Mouse (Mus musculus): ENCODE measurements around the gene Mast4. TPM values are rescaled to one million over a fixed set of nuclear protein-coding genes. Genes with fewer than 3 reads are reported as not detected.

The Mast4 gene
- total and polyA plus RNA-seq, 3 experiments: 0.99 to 7.4 (median 6.1) TPM

- H3K27ac ChIP-seq (ENCODE audit: insufficient read depth, low read depth): no peak overlapping the region
- H3K79me2 ChIP-seq (replicated peaks; ENCODE audit: control insufficient read depth, extremely low read depth, insufficient read depth, poor library complexity, severe bottlenecking): no peaks in the 10 kb centered on the region
- in situ Hi-C loops (cut with MboI; ENCODE audit: low pct_ligation_motif_present, low pct_unique_long_range_greater_than_20kb, low sequenced_read_pairs) (no loop called here), dilution Hi-C loops (cut with MboI; ENCODE audit: extremely low pct_ligation_motif_present, extremely low pct_unique_long_range_greater_than_20kb, low sequenced_read_pairs) (no loop called here)
- H3K9me3 ChIP-seq (replicated peaks; ENCODE audit: low read length): no peaks in the 10 kb centered on the region
- TF ChIP-seq NELFE (IDR thresholded peaks at IDR 0.05; ENCODE audit: low read depth, low read length): no peak
- TF ChIP-seq EP300 (IDR thresholded peaks at IDR 0.05; ENCODE audit: low read length): no peak
- TF ChIP-seq MYC (IDR thresholded peaks at IDR 0.05; ENCODE audit: low read depth, low read length): no peak
- no peak for TF ChIP-seq ZC3H11A (IDR thresholded peaks at IDR 0.05; ENCODE audit: low read depth, low read length)
- TF ChIP-seq CTCF (conservative IDR thresholded peaks at IDR 0.05 in 1 of 2, IDR thresholded peaks at IDR 0.05 in 1 of 2; ENCODE audit: low read depth in 2 of 2, low read length in 2 of 2): no peak
- no peak for TF ChIP-seq MAX (IDR thresholded peaks at IDR 0.05; ENCODE audit: low read length)
- TF ChIP-seq CHD1 (IDR thresholded peaks at IDR 0.05; ENCODE audit: low read depth, low read length): no peak
- TF ChIP-seq MEF2A (IDR thresholded peaks at IDR 0.05; ENCODE audit: borderline replicate concordance, low read depth, low read length): no peak
- no peak for TF ChIP-seq GABPA (IDR thresholded peaks at IDR 0.05; ENCODE audit: insufficient replicate concordance, low read depth, low read length)
- no peak for TF ChIP-seq HCFC1 (IDR thresholded peaks at IDR 0.05; ENCODE audit: low read depth, low read length)
- TF ChIP-seq RCOR1 (conservative IDR thresholded peaks at IDR 0.05; ENCODE audit: low read depth, low read length): no peak
- no peak for TF ChIP-seq ZMIZ1 (IDR thresholded peaks at IDR 0.05; ENCODE audit: low read depth, low read length)
- no peak for TF ChIP-seq MAFK (IDR thresholded peaks at IDR 0.05; ENCODE audit: insufficient replicate concordance, low read length)
- no peak overlapping the region for H3K4me3 ChIP-seq (replicated peaks in 1 of 3; ENCODE audit: low read depth in 2 of 3, low read length in 2 of 3, poor library complexity in 1 of 3)
- no peak for DNase-seq (ENCODE audit: extremely low read depth)
- H3K4me2 ChIP-seq (ENCODE audit: insufficient read depth, low read depth, poor library complexity, severe bottlenecking): no peak overlapping the region
- no peaks in the 10 kb centered on the region for H3K36me3 ChIP-seq (replicated peaks in 1 of 2; ENCODE audit: control insufficient read depth in 1 of 2, insufficient read depth in 1 of 2, low read length in 1 of 2)
- no peaks in the 10 kb centered on the region for H3K27me3 ChIP-seq (replicated peaks)
- H3K4me1 ChIP-seq (ENCODE audit: control insufficient read depth in 1 of 2, insufficient read depth in 2 of 2): peaks cover 7 to 28% of the 10 kb centered on the region in 2 experiments
- no peak overlapping the region for H3K9ac ChIP-seq (ENCODE audit: insufficient read depth, low read depth)
Observed at GRCm38 (mm10) chr13:103061680-103062079, 272.6 kb downstream of the Mast4 start.

GRCm38 (mm10) chr13:103059995-103060652 lies 274.2 kb downstream of the Mast4 start:
- Histone ChIP-seq H3K9me3 (replicated peaks; ENCODE audit: low read length) (no peaks in the 10 kb centered on the region), H3K9ac (ENCODE audit: insufficient read depth, low read depth) (no peak overlapping the region), H3K4me3 (replicated peaks in 1 of 3; ENCODE audit: low read depth in 2 of 3, low read length in 2 of 3, poor library complexity in 1 of 3) (no peak overlapping the region), H3K79me2 (replicated peaks; ENCODE audit: control insufficient read depth, extremely low read depth, insufficient read depth, poor library complexity, severe bottlenecking) (no peaks in the 10 kb centered on the region), H3K4me1 (ENCODE audit: control insufficient read depth in 1 of 2, insufficient read depth in 2 of 2) (peaks cover 3 to 12% of the 10 kb centered on the region in 2 experiments), H3K36me3 (replicated peaks in 1 of 2; ENCODE audit: control insufficient read depth in 1 of 2, insufficient read depth in 1 of 2, low read length in 1 of 2) (no peaks in the 10 kb centered on the region), H3K27me3 (replicated peaks) (no peaks in the 10 kb centered on the region), H3K4me2 (ENCODE audit: insufficient read depth, low read depth, poor library complexity, severe bottlenecking) (no peak overlapping the region), H3K27ac (ENCODE audit: insufficient read depth, low read depth) (no peak overlapping the region)
- in situ Hi-C loops (cut with MboI; ENCODE audit: low pct_ligation_motif_present, low pct_unique_long_range_greater_than_20kb, low sequenced_read_pairs) (no loop called here), dilution Hi-C loops (cut with MboI; ENCODE audit: extremely low pct_ligation_motif_present, extremely low pct_unique_long_range_greater_than_20kb, low sequenced_read_pairs) (no loop called here)
- no peak for DNase-seq (ENCODE audit: extremely low read depth)
- TF ChIP-seq JUN (IDR thresholded peaks at IDR 0.05; ENCODE audit: insufficient read depth, low read depth, low read length): no peak
- no peak for TF ChIP-seq GABPA (IDR thresholded peaks at IDR 0.05; ENCODE audit: insufficient replicate concordance, low read depth, low read length)
- no peak for TF ChIP-seq MAFK (IDR thresholded peaks at IDR 0.05; ENCODE audit: insufficient replicate concordance, low read length)
- TF ChIP-seq MAZ (IDR thresholded peaks at IDR 0.05; ENCODE audit: low read depth, low read length): no peak
- TF ChIP-seq POLR2A (IDR thresholded peaks at IDR 0.05; ENCODE audit: low read depth, low read length): no peak

Measured in CH12.LX (cell line).